Mouse (Mus musculus): ENCODE results near the gene Nfix. TPM values are rescaled to one million over a fixed set of nuclear protein-coding genes. Genes with fewer than 3 reads are reported as not detected.
A peak's percentile ranks its signal among the peaks of the same experiment; 100 is the strongest.
"Not testable (repeated sequence)": the region's sequence is repeated elsewhere in the genome, so short reads cannot be mapped to it uniquely, and the experiment has no call there.

The Nfix gene
- total RNA-seq, 2 experiments from 2014 or later = 402 to 429 TPM

DNA sequence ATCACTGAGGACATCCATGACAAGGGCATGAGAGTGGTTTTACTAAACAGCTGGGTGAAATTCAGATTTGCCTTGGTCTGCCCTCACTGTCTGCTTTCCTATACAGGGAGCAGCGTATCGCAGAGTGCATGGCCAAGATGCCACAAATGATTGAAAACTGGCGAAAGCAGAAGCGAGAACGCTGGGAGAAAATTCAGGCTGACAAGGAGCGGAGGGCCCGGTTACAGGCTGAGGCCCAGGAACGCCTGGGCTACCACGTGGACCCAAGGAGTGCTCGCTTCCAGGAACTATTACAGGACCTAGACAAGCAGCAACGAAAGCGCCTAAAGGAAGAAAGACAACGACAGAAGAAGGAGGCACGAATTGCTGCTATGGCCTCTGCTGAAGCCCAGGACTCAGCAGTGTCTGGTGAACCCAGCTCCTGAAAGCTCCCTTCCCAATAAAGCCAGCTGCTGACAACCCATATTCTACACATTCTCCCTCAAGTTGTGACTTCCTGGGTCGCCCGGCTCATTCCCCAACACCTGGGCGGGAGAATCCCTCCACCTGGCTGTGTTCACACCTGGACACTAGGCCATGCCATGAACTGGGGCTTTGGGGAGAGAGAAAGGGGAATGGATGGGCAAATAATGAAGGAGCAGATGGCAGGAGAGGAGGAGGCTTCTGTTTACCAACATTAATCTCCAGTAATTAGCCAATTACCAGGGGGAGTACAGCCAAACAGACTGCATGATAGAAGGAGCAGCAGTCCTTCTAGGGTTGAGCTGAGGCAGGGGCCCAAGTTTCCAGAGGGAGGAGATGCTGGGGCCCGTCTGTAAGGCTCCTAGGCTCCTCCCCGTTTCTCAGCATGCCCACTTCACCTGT, 34.1 kb upstream of the Nfix start:
- intact Hi-C loops (cut with DNase I) = no loop called here
- no peak for DNase-seq (ENCODE audit: low spot score in 2 of 2)

DNA sequence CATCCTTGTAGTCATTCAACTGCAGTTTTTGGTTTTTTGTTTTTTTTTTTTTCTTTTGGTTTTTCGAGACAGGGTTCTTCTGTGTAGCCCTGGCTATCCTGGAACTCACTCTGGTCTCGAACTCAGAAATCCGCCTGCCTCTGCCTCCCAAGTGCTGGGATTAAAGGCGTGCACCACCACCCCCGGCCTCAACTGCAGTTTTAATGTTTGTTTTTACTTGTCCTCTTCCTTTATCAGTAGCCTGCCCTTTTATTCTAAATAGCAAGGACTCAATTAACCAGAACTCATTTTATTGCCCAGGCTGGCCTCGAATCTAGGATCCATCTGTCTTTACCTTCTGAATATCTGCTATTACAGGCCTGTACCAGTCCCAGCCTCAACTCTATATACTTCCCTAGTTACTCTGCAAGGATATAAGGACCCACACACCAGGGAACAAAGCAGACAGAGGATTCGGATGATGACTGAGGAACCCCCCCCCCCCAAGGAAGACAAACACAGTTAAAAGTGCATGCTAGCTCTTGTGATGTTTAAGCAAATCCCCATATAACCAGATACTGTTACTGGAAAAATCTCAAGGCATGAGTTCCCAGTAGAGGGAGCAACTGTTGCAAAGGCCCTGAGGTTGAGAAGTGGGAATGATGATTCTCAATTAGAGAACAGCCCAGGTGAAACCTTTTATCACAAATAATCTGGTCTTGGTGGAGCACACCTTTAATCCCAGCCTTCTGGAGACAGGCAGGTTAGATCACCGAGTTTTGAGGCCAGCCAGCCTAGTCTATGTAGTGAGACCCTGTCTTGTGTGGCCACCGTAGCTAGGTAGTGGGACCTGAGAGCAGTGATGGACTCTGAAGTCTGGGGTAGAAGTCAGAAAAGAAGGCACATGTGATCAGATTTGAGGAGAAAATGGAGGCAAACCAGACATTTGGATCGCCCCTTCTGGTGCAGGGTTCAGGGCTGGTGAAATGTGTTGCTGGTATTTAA, 32.9 kb upstream of the Nfix start:
- intact Hi-C loops (cut with DNase I) = no loop called here
- no peak for DNase-seq (ENCODE audit: low spot score in 2 of 2)

DNA sequence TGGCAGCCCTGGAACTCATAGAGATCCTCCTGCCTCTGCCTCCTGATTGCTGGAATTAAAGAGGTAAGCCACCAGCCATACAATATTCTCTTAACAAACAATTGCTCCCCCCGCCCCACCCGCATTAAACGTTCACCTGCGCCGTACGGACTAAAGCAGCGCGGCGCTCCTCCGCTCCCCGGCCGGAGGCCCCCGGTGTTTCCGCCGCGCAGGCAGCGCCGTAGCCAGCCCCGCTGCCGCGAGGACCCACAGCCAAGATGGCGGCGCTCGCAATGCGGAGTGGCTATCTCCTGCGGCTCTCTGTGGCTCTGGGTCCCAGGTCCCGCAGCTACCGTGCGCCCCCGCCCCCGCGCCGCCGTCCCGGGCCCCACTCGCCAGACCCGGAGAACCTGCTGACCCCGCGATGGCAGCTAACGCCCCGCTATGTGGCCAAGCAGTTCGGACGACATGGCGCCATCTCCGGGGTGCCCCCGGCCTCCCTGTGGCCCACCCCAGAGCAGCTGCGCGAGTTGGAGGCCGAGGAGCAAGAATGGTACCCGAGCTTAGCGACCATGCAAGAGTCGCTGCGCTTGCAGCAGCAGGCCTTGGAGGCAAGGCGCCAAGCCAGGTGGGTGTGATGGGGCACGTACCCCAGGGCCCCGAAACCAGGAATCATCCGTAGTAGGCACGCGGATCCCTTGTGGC, 32.0 kb upstream of the Nfix start:
- intact Hi-C loops (cut with DNase I) = no loop called here
- DNase-seq (ENCODE audit: low spot score in 2 of 2) = peak; percentile 67 to 79

DNA sequence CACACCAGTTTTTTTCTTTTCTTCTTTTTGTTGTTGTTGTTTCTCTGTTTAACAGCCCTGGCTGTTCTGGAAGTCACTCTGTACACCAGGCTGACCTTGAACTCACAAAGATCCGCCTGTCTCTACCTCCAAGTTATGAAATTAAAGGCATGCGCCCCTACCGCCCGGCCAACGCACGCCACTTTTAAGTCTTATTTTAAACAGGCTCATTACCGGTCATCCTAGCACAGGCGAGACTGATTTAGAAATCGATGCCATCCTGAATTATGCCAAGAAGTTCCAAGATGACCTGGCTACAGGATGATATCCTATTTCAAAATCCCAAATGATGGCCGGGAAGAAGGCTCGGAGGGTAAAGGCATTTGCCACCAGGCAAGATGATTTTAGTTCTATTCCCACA, 31.3 kb upstream of the Nfix start, which contains the start of gene Gadd45gip1:
Gene Gadd45gip1, plus strand, starts transcription at position 33 of the 400 bp plus-strand sequence.
- DNase-seq (ENCODE audit: low spot score in 2 of 2) = no peak
- intact Hi-C loops (cut with DNase I) = no loop called here

DNA sequence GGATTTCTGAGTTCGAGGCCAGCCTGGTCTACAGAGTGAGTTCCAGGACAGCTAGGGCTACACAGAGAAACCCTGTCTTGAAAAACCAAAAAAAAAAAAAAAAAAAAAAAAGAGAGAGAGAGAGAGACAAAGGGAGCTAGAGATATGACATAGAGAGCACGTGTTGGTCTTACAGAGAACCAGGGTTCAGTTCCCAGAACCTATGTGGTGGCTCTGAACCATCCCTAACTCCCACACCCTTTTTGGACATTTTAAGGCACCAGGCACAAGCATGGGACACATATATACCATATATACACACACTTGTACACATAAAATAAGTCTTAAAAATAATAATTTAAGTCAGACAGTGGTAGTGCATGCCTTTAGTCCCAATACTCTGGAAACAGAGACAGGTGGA, 26.4 kb upstream of the Nfix start:
- intact Hi-C loops (cut with DNase I); DNase-seq (ENCODE audit: low spot score in 2 of 2): not testable (repeated sequence)

DNA sequence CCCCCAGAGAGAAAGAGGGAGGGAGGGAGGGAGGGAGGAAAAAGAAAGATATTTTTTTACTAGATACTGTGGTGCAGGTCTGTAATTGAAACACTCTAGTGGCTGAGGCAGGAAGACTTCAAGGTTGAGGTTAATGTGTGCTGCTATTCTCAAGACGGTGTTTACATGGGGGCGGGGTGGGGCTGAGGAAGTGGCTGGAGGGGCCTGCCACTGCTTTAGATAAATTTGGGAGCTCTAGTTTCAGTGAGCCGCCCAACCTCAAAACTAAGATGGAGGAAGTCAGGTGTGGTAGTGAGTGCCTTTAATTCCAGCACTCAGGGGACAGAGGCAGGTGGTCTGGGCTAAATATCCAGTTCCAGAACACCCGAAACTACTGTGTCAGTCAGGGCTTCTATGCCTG, 25.5 kb upstream of the Nfix start:
- intact Hi-C loops (cut with DNase I) = no loop called here

DNA sequence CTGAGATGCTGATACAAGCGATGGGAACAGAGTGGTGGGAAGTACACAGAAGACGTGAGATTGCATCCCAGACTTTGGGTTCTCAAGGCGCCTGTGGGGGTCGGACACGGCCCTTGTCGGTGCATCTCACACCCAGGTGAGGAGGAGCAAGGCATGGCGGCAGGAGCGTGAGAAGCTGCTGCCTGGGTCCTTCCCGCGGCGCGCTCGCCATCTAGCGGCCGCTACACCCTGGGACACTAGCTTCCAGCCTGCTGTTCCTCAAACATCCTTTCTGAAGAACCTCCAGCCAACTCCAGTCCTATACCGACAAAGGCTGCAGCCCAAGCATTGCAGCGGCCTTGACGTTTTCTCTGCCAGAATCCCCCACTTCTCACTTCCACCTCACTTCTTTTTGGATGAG, 23.5 kb upstream of the Nfix start:
- intact Hi-C loops (cut with DNase I) = no loop called here
- DNase-seq (ENCODE audit: low spot score in 2 of 2) = peak; percentile 68 to 76

More for the DNA sequence above, 25.5 kb upstream of the Nfix start:
- DNase-seq (ENCODE audit: low spot score in 2 of 2) = no peak

DNA sequence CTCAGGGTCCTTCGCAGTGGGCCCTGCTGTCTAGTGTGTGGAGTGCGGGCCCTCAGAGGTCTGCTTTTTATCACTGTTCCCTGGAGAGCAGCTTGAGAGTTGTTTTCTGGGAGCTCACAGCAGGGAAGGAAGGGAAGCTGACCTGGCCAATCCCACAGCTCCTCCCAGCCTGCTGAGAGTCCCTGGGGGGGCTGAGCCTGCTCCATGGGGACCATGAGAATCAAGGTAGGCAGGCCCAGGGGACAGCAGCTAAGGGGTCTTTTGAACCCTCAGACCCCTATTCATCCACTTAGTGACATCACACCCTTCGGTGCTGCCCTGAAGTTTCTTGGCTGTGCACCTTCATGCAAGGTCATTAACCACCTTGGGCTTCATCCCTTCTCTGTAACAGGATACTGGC, 22.6 kb upstream of the Nfix start, which contains the start of gene Dand5:
Gene Dand5, minus strand, starts transcription at position 101 of the 400 bp plus-strand sequence.
- intact Hi-C loops (cut with DNase I) = no loop called here
- no peak for DNase-seq (ENCODE audit: low spot score in 2 of 2)

DNA sequence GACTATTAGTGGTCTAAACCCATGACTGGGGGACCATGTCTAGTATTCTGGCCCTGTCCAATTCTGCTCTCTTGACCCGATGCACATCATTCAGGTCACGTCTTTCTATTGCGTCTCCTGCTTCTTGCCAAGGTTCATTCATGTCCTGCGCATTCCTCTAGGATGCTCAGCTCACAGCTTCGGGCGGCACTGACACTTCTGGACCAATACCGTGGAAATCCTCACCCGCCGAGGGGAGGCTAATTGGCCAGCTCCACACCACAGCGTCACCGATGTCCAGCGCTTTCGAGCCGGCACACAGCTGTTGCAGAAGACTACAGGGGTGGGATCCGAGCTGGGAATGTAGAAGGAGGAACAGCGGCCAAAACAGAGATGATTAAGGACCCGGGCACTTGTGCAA, 16.0 kb upstream of the Nfix start:
- DNase-seq (ENCODE audit: low spot score in 2 of 2) = no peak
- intact Hi-C loops (cut with DNase I) = loop anchor here (5.0 kb wide), 1 partner anchor 179 kb away; no protein-coding TSS in a partner anchor

DNA sequence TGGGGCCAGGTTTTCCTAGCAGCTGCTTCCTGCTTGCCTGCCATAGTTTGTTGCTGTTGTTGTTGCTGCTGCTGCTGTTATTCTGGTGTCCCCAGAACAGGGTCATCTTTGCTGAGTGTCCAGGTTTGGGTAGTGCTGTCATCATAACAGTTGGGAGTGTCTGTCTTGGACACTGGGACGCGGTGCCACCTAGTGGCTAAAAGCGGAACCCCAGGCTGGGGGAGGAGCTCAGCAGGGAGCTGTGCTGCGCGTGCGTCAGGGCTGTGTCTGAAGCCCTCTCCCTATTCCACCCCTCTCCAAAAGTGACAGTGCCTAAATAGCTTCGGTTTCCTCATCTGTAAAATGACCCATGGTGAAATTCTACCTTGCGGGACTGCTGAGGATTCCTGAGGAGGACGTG, 15.4 kb upstream of the Nfix start:
- peak; percentile 97 to 98 for DNase-seq (ENCODE audit: low spot score in 2 of 2)
- intact Hi-C loops (cut with DNase I) = loop anchor here (5.0 kb wide), 1 partner anchor 178 kb away; no protein-coding TSS in a partner anchor

DNA sequence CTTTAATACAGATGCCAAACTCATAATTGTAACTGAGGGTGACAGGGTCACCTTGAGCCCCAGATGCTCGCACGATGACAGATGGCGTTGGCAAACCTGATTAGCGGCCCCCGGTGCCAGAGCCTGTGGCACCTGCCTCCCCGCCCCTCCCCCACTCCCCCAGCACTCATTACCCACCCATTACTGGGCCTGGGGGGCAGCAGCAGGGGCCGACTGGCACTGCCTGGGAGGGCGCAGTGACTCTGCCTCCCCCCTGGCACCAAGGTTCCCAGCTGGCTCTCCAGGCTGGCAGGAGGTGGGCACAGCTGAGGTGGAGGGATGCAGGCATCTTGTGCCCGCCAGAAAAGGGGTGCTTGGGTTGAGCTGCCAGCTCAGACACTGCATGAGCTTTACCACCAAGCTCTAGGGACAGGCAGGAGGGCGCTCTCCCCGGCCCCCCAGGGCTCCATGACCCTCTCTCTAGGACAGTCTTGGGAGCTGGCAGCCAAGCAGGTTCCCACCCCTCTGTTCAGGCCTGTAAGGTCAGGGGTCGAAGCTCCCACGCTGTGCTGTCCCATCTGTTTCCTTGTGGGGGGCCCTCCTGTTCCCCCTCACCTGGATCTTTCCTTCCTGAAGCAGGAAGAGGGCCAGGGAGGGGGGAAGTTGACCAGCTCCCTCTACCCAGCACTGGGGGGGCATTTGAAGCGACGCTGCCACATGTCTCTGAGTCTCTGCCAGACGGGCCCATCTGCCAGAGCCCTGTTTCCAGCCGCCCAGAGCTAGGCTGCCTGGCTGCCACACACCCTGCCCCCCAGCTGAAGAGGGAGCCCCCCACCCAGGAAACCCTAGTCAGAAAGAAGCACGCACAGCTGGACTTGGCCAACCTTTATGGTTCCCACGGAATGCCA, 14.7 kb upstream of the Nfix start:
- no peak for DNase-seq (ENCODE audit: low spot score in 2 of 2)
- intact Hi-C loops (cut with DNase I) = loop anchor here (5.0 kb wide), 2 partner anchors 177 to 222 kb away; no protein-coding TSS in a partner anchor

DNA sequence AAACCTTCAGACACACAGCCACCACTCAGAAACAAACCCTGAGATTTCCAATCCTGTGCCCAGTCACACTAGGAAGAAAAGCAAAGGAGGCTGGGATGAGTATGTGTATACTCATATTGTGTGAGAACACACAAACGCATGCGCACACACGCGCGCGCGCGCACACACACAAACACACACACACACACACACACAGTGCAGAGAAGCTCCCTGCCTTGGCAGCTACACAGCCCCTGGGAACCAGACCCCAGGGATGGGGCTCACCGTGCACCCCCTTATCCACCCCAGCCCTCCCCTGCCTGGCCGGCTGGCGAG, 14.1 kb upstream of the Nfix start:
- intact Hi-C loops (cut with DNase I) = loop anchor here (5.0 kb wide), 1 partner anchor 222 kb away; no protein-coding TSS in a partner anchor
- DNase-seq (ENCODE audit: low spot score in 2 of 2) = no peak

DNA sequence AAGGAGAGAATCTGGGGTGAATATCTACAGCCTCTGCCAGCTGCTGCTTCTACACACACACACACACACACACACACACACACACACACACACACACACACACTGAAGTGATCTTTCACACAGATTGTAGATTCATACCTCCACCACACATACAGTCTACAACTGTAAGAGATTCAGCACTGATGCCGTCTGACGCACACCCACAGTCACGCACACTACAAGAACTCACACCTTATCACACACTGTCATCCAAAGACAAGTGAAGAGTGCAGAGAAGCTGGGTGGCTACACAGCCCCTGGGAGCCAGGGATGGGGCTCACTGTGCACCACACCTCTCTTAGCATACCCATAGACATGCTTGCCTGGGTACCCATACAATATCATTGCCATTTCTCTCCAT, 13.7 kb upstream of the Nfix start:
- intact Hi-C loops (cut with DNase I) = loop anchor here (1.0 to 5.0 kb wide), 3 partner anchors 105 to 222 kb away; no protein-coding TSS in a partner anchor
- peak in 1 of 2 experiments; percentile 69 for DNase-seq (ENCODE audit: low spot score in 2 of 2)

DNA sequence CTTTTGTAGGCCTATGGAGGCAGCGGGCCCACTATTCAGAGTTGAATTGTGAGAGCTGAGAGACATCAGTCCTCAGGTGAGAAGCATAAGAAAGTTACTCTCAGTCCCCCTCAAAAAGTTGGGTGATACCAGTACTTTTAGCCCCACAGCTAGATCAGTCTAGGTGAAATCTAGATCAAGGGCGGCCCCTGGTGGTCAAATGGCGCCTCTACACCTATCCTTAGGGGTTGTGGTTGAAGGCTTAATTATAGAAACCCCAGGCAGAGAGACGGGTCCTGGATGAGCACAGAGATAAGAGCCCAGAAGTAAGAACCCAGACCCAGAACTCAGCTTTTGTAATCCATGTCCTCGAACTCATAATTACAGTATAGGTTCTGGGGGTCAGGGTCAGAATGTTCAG, 12.9 kb upstream of the Nfix start:
- intact Hi-C loops (cut with DNase I) = loop anchor here (1.0 to 5.0 kb wide), 3 partner anchors 104 to 221 kb away; no protein-coding TSS in a partner anchor
- DNase-seq (ENCODE audit: low spot score in 2 of 2) = peak; percentile 87 to 90

DNA sequence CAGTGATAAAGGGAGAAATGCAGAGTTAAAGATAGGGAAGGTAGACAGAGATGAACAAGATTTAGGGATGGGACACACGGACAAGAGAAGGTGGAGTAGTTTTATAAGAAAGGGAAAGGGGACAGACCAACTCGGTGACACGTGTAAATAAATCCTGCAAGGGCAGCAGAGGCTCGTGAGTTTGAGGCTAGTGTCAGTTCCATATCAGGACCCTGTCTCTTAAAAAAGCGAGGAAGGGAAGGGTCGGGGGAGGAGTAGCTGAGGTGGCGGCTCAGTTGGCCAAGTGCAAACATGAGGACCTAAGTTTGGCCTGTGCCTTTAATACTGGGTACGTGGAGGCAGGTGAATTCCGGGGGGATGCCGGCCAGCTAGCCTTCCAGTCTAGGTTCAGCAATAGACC, 11.2 kb upstream of the Nfix start:
- intact Hi-C loops (cut with DNase I) = loop anchor here (5.0 kb wide), 1 partner anchor 219 kb away; no protein-coding TSS in a partner anchor

DNA sequence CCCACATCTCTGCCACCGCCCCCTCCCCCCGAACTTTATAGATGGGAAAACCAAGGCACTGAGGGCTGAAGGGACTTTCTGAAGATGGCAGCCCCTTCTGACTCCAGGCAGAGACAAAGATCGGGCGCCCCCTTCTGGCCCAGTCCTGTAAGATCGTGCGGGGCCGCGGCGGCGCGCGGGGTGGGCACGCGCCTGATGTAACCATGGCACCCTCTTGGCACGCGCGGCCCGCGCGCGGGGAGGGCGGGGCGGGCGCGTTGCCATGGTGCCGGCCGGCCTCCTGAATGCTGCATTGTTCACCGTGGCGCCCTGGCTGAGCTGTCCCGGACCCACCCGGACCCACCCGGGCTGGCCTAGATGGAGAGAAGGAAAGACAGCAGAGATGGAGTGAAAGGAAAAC, 10.8 kb upstream of the Nfix start:
- intact Hi-C loops (cut with DNase I) = loop anchor here (1.0 to 5.0 kb wide), 2 partner anchors 74 to 219 kb away; no protein-coding TSS in a partner anchor
- peak; percentile 98 for DNase-seq (ENCODE audit: low spot score in 2 of 2)

More for the DNA sequence above, 11.2 kb upstream of the Nfix start:
- DNase-seq (ENCODE audit: low spot score in 2 of 2) = no peak

DNA sequence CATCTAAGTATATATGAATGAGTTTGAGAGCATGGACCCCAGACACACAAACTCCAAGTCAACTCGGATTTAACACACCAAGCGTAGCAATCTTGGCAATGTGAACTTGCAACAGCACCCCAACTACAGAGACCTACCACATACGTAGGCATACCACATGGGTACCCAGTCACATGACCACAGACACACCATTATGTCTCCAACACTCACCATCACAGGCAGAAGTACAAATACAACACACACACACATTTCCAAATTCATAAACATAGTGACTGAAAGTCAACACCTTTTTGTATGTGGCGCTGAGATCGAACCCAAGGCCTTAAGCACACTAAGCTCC, 9.8 kb upstream of the Nfix start:
- no peak for DNase-seq (ENCODE audit: low spot score in 2 of 2)
- intact Hi-C loops (cut with DNase I) = loop anchor here (1.0 to 5.0 kb wide), 2 partner anchors 73 to 218 kb away; no protein-coding TSS in a partner anchor

Data from left cerebral cortex, postnatal 14 days (tissue).